Mouse (Mus musculus) MEL (cell line): ENCODE measurements around the gene Zfp553. TPM values are rescaled to one million over a fixed set of nuclear protein-coding genes. Genes with fewer than 3 reads are reported as not detected.
A peak's percentile ranks its signal among the peaks of the same experiment; 100 is the strongest.

Experiments
- DNase-seq: peaks from one replicate; pipeline ENCODE4 v3.0.0; 2011; ENCODE audit warnings: low read depth, low spot score
- H3K27ac ChIP-seq: 2 replicates; pipeline ENCODE4 v1.5.1; 2012; ENCODE audit warnings: low read depth, mild to moderate bottlenecking, control low read depth, low read length, moderate library complexity; ENCODE audit not compliant: control insufficient read depth
- H3K27me3 ChIP-seq, 2 experiments: fragments of 150-350 bp in 1 of 2; sonication (generic) in 1 of 2; 2 replicates each; pipeline ENCODE4 v1.6.1; 2012; ENCODE audit warnings: low read length in 2 of 2, mild to moderate bottlenecking in 2 of 2, improper control_type of control experiment in 1 of 2, moderate library complexity in 1 of 2; ENCODE audit not compliant: insufficient read depth in 2 of 2, control insufficient read depth in 1 of 2
- H3K36me3 ChIP-seq, 2 experiments: 2 replicates each; pipeline ENCODE4 v1.6.1; 2012 to 2014; ENCODE audit warnings: low read length in 2 of 2, improper control_type of control experiment in 1 of 2, inconsistent platforms in 1 of 2, mild to moderate bottlenecking in 1 of 2; ENCODE audit not compliant: insufficient read depth in 2 of 2, control insufficient read depth in 1 of 2
- H3K4me1 ChIP-seq, 2 experiments: fragments of 150-350 bp in 1 of 2; sonication (generic) in 1 of 2; 2 replicates each; pipeline ENCODE4 v1.6.1; 2012; ENCODE audit warnings: low read length in 2 of 2, improper control_type of control experiment in 1 of 2, mild to moderate bottlenecking in 1 of 2; ENCODE audit not compliant: insufficient read depth in 2 of 2, control insufficient read depth in 1 of 2
- H3K4me3 ChIP-seq, 2 experiments: fragments of 150-350 bp in 1 of 2; sonication (generic) in 1 of 2; 2 replicates each; pipeline ENCODE4 v1.5.1; 2012; ENCODE audit warnings: low read depth in 2 of 2, low read length in 2 of 2, mild to moderate bottlenecking in 2 of 2, moderate library complexity in 2 of 2, control low read depth in 1 of 2, improper control_type of control experiment in 1 of 2; ENCODE audit not compliant: control insufficient read depth in 1 of 2, insufficient read depth in 1 of 2
- H3K79me2 ChIP-seq: 2 replicates; pipeline ENCODE4 v1.6.1; 2012; ENCODE audit warnings: mild to moderate bottlenecking, low read length, moderate library complexity; ENCODE audit not compliant: control insufficient read depth, poor library complexity, insufficient read depth
- H3K9ac ChIP-seq: 2 replicates; pipeline ENCODE4 v1.6.1; 2012; ENCODE audit warnings: low read depth, mild to moderate bottlenecking, control low read depth, low read length, moderate library complexity; ENCODE audit not compliant: control insufficient read depth, poor library complexity, severe bottlenecking
- H3K9me3 ChIP-seq: fragments of 150-350 bp; sonication (generic); replicated peaks from 2 replicates; pipeline ENCODE4 v1.6.1; 2012; ENCODE audit warnings: mild to moderate bottlenecking, low read length, improper control_type of control experiment, moderate library complexity; ENCODE audit not compliant: insufficient read depth
- CTCF ChIP-seq, 3 experiments: IDR thresholded peaks in 2 of 3; conservative IDR thresholded peaks in 1 of 3; 2 replicates each; pipeline ENCODE4 v1.5.1; 2011 to 2012; ENCODE audit warnings: low read length in 3 of 3, low read depth in 2 of 3, mild to moderate bottlenecking in 2 of 3, improper control_type of control experiment in 1 of 3, inconsistent platforms in 1 of 3, mixed read lengths in 1 of 3, moderate library complexity in 1 of 3; ENCODE audit not compliant: control insufficient read depth in 1 of 3, insufficient read depth in 1 of 3, poor library complexity in 1 of 3, severe bottlenecking in 1 of 3
- ELF1 ChIP-seq: IDR thresholded peaks from 2 replicates; pipeline ENCODE4 v1.6.1; 2014; ENCODE audit warnings: low read depth, mild to moderate bottlenecking, inconsistent platforms, low read length, improper control_type of control experiment, moderate library complexity
- EP300 ChIP-seq, 2 experiments: IDR thresholded peaks; 2 replicates each; pipeline ENCODE4 v1.6.1; 2011; ENCODE audit warnings: improper control_type of control experiment in 2 of 2, low read length in 2 of 2, low read depth in 1 of 2, mild to moderate bottlenecking in 1 of 2
- GATA1 ChIP-seq: IDR thresholded peaks from 2 replicates; pipeline ENCODE4 v1.6.1; 2011; ENCODE audit warnings: low read depth, low read length, improper control_type of control experiment
- HCFC1 ChIP-seq: IDR thresholded peaks from 2 replicates; pipeline ENCODE4 v1.6.1; 2012; ENCODE audit warnings: low read depth, mild to moderate bottlenecking, inconsistent platforms, low read length, improper control_type of control experiment, moderate library complexity
- JUND ChIP-seq: IDR thresholded peaks from 2 replicates; pipeline ENCODE4 v1.6.1; 2011; ENCODE audit warnings: low read depth, mild to moderate bottlenecking, improper control_type of control experiment, low read length
- MAX ChIP-seq: IDR thresholded peaks from 2 replicates; pipeline ENCODE4 v1.6.1; 2011; ENCODE audit warnings: low read length, improper control_type of control experiment
- MEF2A ChIP-seq: IDR thresholded peaks from 2 replicates; pipeline ENCODE4 v1.6.1; 2014; ENCODE audit warnings: low read depth, mild to moderate bottlenecking, inconsistent platforms, low read length, improper control_type of control experiment; ENCODE audit not compliant: poor library complexity, insufficient replicate concordance, severe bottlenecking; ENCODE audit errors: extremely low read depth
- MXI1 ChIP-seq: IDR thresholded peaks from 2 replicates; pipeline ENCODE4 v1.6.1; 2011; ENCODE audit warnings: mild to moderate bottlenecking, low read depth, low read length, improper control_type of control experiment
- MYC ChIP-seq: IDR thresholded peaks from 2 replicates; pipeline ENCODE4 v1.6.1; 2011; ENCODE audit warnings: low read depth, mild to moderate bottlenecking, low read length, improper control_type of control experiment, moderate library complexity
- NELFE ChIP-seq: IDR thresholded peaks from 2 replicates; pipeline ENCODE4 v1.6.1; 2011; ENCODE audit warnings: low read depth, low read length, improper control_type of control experiment
- POLR2A ChIP-seq, 2 experiments: IDR thresholded peaks; 2 replicates each; pipeline ENCODE4 v1.6.1; 2011 to 2012; ENCODE audit warnings: low read length in 2 of 2, mild to moderate bottlenecking in 2 of 2, control low read depth in 1 of 2, improper control_type of control experiment in 1 of 2, low read depth in 1 of 2, moderate library complexity in 1 of 2; ENCODE audit not compliant: control insufficient read depth in 1 of 2, insufficient read depth in 1 of 2, poor library complexity in 1 of 2
- POLR2AphosphoS2 ChIP-seq: IDR thresholded peaks from 2 replicates; pipeline ENCODE4 v1.6.1; 2011; ENCODE audit warnings: low read length, improper control_type of control experiment
- RAD21 ChIP-seq: IDR thresholded peaks from 2 replicates; pipeline ENCODE4 v1.6.1; 2011; ENCODE audit warnings: mild to moderate bottlenecking, low read depth, low read length, improper control_type of control experiment
- SIN3A ChIP-seq: IDR thresholded peaks from 2 replicates; pipeline ENCODE4 v1.6.1; 2012; ENCODE audit warnings: low read length, improper control_type of control experiment, inconsistent platforms
- SMC3 ChIP-seq: IDR thresholded peaks from 2 replicates; pipeline ENCODE4 v1.6.1; 2011; ENCODE audit warnings: low read depth, low read length, improper control_type of control experiment
- TBP ChIP-seq: IDR thresholded peaks from 2 replicates; pipeline ENCODE4 v1.8.0; 2011; ENCODE audit warnings: low read depth, low read length, improper control_type of control experiment
- TCF12 ChIP-seq: IDR thresholded peaks from 2 replicates; pipeline ENCODE4 v1.6.1; 2014; ENCODE audit warnings: low read depth, mild to moderate bottlenecking, inconsistent platforms, low read length, improper control_type of control experiment, moderate library complexity
- USF1 ChIP-seq: IDR thresholded peaks from 2 replicates; pipeline ENCODE4 v1.6.1; 2014; ENCODE audit warnings: low read depth, mild to moderate bottlenecking, inconsistent platforms, low read length, improper control_type of control experiment, moderate library complexity
- USF2 ChIP-seq, 2 experiments: IDR thresholded peaks; 2 replicates each; pipeline ENCODE4 v1.6.1; 2011 to 2012; ENCODE audit warnings: improper control_type of control experiment in 2 of 2, low read length in 2 of 2, borderline replicate concordance in 1 of 2, inconsistent platforms in 1 of 2, low read depth in 1 of 2, mild to moderate bottlenecking in 1 of 2; ENCODE audit not compliant: insufficient read depth in 1 of 2
- ZC3H11A ChIP-seq: IDR thresholded peaks from 2 replicates; pipeline ENCODE4 v1.6.1; 2012; ENCODE audit warnings: low read depth, mild to moderate bottlenecking, inconsistent platforms, low read length, improper control_type of control experiment
- ZMIZ1 ChIP-seq: IDR thresholded peaks from 2 replicates; pipeline ENCODE4 v1.6.1; 2012; ENCODE audit warnings: low read depth, mild to moderate bottlenecking, inconsistent platforms, low read length, improper control_type of control experiment, moderate library complexity
- ZNF384 ChIP-seq: IDR thresholded peaks from 2 replicates; pipeline ENCODE4 v1.6.1; 2012; ENCODE audit warnings: low read depth, mild to moderate bottlenecking, inconsistent platforms, low read length, improper control_type of control experiment
- polyA plus RNA-seq, 2 experiments: library from polyadenylated mRNA; stranded (reverse) in 1 of 2; unstranded in 1 of 2; fragments of >175 nt in 1 of 2; fragments of >200 nt in 1 of 2; gene quantifications; 2 replicates each; pipeline versions ENCODE4 v1.2.1 to v1.2.4; 2012; ENCODE audit warnings: low replicate concordance in 2 of 2, low read depth in 1 of 2; ENCODE audit not compliant: insufficient read length in 2 of 2, insufficient read depth in 1 of 2, missing spikeins in 1 of 2
- total RNA-seq: library from RNA; depleted of rRNA; stranded (reverse); fragments of 300-350 nt; gene quantifications from 2 replicates; pipeline ENCODE4 v1.2.3, GENCODE M21; 2012

Gene Zfp553
- total and polyA plus RNA-seq, 3 experiments = 14.6 to 19.0 TPM; not detected in 1

DNA sequence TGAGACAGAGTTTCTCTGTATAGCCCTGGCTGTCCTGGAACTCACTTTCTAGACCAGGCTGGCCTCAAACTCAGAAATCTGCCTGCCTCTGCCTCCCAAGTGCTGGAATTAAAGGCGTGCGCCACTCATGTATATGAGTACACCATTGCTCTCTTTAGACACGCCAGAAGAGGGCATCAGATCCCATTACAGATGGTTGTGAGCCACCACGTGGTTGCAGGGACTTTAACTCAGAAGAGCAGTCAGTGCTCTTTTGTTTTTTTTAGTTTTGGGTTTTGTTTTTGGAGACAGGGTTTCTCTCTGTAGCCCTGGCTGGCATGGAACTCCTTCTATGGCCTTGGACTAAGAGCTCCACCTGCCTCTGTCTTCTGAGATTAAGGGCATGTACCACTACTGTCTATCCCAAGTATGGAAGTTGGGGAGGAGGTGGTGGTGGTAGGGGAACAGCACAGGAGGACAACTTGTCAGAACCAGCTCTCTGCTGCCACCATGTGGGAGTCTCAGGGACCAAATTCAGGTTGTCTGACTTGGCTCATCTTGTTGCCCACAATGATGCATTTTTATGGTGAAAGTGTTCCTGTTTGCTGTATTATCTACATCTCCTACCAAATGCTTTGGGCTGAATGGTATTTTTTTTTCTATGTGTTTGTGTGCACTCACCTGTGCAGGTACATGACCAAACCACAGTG is 4.1 kb upstream of the Zfp553 start:
- Histone ChIP-seq H3K36me3 (peaks cover 0 to 19% of the 10 kb centered on the region in 2 experiments; a peak in 2 of 4 replicates), H3K9me3 (no peaks in the 10 kb centered on the region), H3K9ac (no peak overlapping the region), H3K27me3 (no peaks in the 10 kb centered on the region), H3K4me3 (no peak overlapping the region), H3K4me1 (peaks cover 11 to 32% of the 10 kb centered on the region in 2 experiments), H3K79me2 (peaks cover 26% of the 10 kb centered on the region), H3K27ac (peak overlapping the region; percentile 59)
- peak; percentile 96 for DNase-seq
- peak; percentile 74 to 91 (median 84) for TF ChIP-seq CTCF (IDR thresholded peaks at IDR 0.05 in 2 of 3, conservative IDR thresholded peaks at IDR 0.05 in 1 of 3; ENCODE audit: control insufficient read depth in 1 of 3, insufficient read depth in 1 of 3, low read depth in 2 of 3, low read length in 3 of 3, poor library complexity in 1 of 3, severe bottlenecking in 1 of 3)
- 0 out of 2 replicates have a peak, but pooled peaks have one; percentile 13 for TF ChIP-seq GATA1
- TF ChIP-seq MXI1 = peak; percentile 96
- TF ChIP-seq MEF2A = no peak
- TF ChIP-seq TCF12 = 0 out of 2 replicates have a peak, but pooled peaks have one; percentile 13
- TF ChIP-seq RAD21 = peak; percentile 88
- TF ChIP-seq POLR2AphosphoS2 = peak; percentile 53; the same call in 1 of the 2 replicates
- no peak for TF ChIP-seq TBP
- peak; percentile 89 for TF ChIP-seq MAX
- 0 out of 2 replicates have a peak, but pooled peaks have one; percentile 55 for TF ChIP-seq ZMIZ1
- TF ChIP-seq JUND = 0 out of 2 replicates have a peak, but pooled peaks have one; percentile 56
- 0 out of 4 replicates have a peak, but pooled peaks of 1 of the 2 experiments have one; percentile 26 for TF ChIP-seq EP300 (IDR thresholded peaks at IDR 0.05; ENCODE audit: low read depth in 1 of 2, low read length in 2 of 2)
- peak; percentile 81 for TF ChIP-seq USF1
- TF ChIP-seq USF2 (IDR thresholded peaks at IDR 0.05; ENCODE audit: borderline replicate concordance in 1 of 2, insufficient read depth in 1 of 2, low read depth in 1 of 2, low read length in 2 of 2) = no peak
- 0 out of 2 replicates have a peak, but pooled peaks have one; percentile 53 for TF ChIP-seq HCFC1
- TF ChIP-seq SIN3A = peak; percentile 91
- TF ChIP-seq NELFE = no peak
- TF ChIP-seq ZNF384 = peak; percentile 55
- peak; percentile 79 for TF ChIP-seq SMC3
- peak; percentile 21; the same call in 1 of the 2 replicates for TF ChIP-seq ELF1
- peak; percentile 98 for TF ChIP-seq MYC
- TF ChIP-seq POLR2A (IDR thresholded peaks at IDR 0.05; ENCODE audit: control insufficient read depth in 1 of 2, insufficient read depth in 1 of 2, low read depth in 1 of 2, low read length in 2 of 2, poor library complexity in 1 of 2) = no peak
- TF ChIP-seq ZC3H11A = peak; percentile 63
